Mouse (Mus musculus): ENCODE data around the gene Ubtd1. TPM values are rescaled to one million over a fixed set of nuclear protein-coding genes. Genes with fewer than 3 reads are reported as not detected.

The Ubtd1 gene
- polyA plus RNA-seq, 1 experiment from 2014 or later: 7.3 TPM

- ATAC-seq: peak; percentile 32; the same call in 1 of the 2 replicates
- H3K9ac ChIP-seq (replicated peaks): no peak overlapping the region
- 0 out of 2 replicates have a peak, but pooled peaks cover 3% of the 10 kb centered on the region for H3K4me1 ChIP-seq (replicated peaks)
- 81% methylated on average over 9 of the region's 9 CpGs for WGBS
- no peaks in the 10 kb centered on the region for H3K36me3 ChIP-seq
- H3K4me2 ChIP-seq (replicated peaks): no peak overlapping the region
- H3K9me3 ChIP-seq: no peaks in the 10 kb centered on the region
- H3K4me3 ChIP-seq (replicated peaks): no peak overlapping the region
- no peak overlapping the region for H3K27ac ChIP-seq
- H3K27me3 ChIP-seq: no peaks in the 10 kb centered on the region
Observed at GRCm38 (mm10) chr19:42034146-42034775, 52.7 kb downstream of the Ubtd1 start.

GRCm38 (mm10) chr19:42034881-42035455, 53.4 kb downstream of the Ubtd1 start:
- Histone ChIP-seq H3K4me3 (replicated peaks) (no peak overlapping the region), H3K27me3 (no peaks in the 10 kb centered on the region), H3K9ac (replicated peaks) (no peak overlapping the region), H3K4me1 (replicated peaks) (0 out of 2 replicates have a peak, but pooled peaks cover 3% of the 10 kb centered on the region), H3K36me3 (no peaks in the 10 kb centered on the region), H3K4me2 (replicated peaks) (no peak overlapping the region), H3K9me3 (no peaks in the 10 kb centered on the region), H3K27ac (no peak overlapping the region)
- WGBS: 60% methylated on average over 11 of the region's 11 CpGs
- ATAC-seq: no peak

- WGBS: 62% methylated on average over 18 of the region's 19 CpGs
- peak; percentile 84 for ATAC-seq
Observed at GRCm38 (mm10) chr19:42035456-42036248, 54.1 kb downstream of the Ubtd1 start, which contains the start of gene Ankrd2. Ankrd2 (plus strand) TSS chr19:42036000.

GRCm38 (mm10) chr19:42036357-42036756, 54.8 kb downstream of the Ubtd1 start:
- 76% methylated on average over 3 of the region's 3 CpGs for WGBS
- 0 out of 2 replicates have a peak, but pooled peaks cover 3% of the 10 kb centered on the region for H3K4me1 ChIP-seq (replicated peaks)
- no peak overlapping the region for H3K4me3 ChIP-seq (replicated peaks)

More at GRCm38 (mm10) chr19:42035456-42036248, 54.1 kb downstream of the Ubtd1 start, which contains the start of gene Ankrd2:
- no peaks in the 10 kb centered on the region for H3K9me3 ChIP-seq
- no peak within 1 kb of the TSS for H3K9ac ChIP-seq (replicated peaks)
- no peaks in the 10 kb centered on the region for H3K27me3 ChIP-seq
- no peak within 1 kb of the TSS for H3K4me3 ChIP-seq (replicated peaks)
- no peaks in the 10 kb centered on the region for H3K36me3 ChIP-seq
- H3K4me2 ChIP-seq (replicated peaks): no peak within 1 kb of the TSS
- H3K27ac ChIP-seq: no peak within 1 kb of the TSS
- H3K4me1 ChIP-seq (replicated peaks): 0 out of 2 replicates have a peak, but pooled peaks cover 3% of the 10 kb centered on the region

GRCm38 (mm10) chr19:42037167-42037702, 55.7 kb downstream of the Ubtd1 start:
- Histone ChIP-seq H3K27ac (no peak overlapping the region), H3K9ac (replicated peaks) (no peak overlapping the region), H3K4me1 (replicated peaks) (0 out of 2 replicates have a peak, but pooled peaks cover 3% of the 10 kb centered on the region), H3K4me2 (replicated peaks) (no peak overlapping the region), H3K4me3 (replicated peaks) (no peak overlapping the region), H3K9me3 (no peaks in the 10 kb centered on the region), H3K27me3 (no peaks in the 10 kb centered on the region), H3K36me3 (no peaks in the 10 kb centered on the region)
- 84% methylated on average over 11 of the region's 11 CpGs for WGBS
- no peak for ATAC-seq

More at GRCm38 (mm10) chr19:42036357-42036756, 54.8 kb downstream of the Ubtd1 start:
- no peak overlapping the region for H3K4me2 ChIP-seq (replicated peaks)
- ATAC-seq: no peak
- H3K27me3 ChIP-seq: no peaks in the 10 kb centered on the region
- no peaks in the 10 kb centered on the region for H3K36me3 ChIP-seq
- no peak overlapping the region for H3K9ac ChIP-seq (replicated peaks)
- no peaks in the 10 kb centered on the region for H3K9me3 ChIP-seq
- no peak overlapping the region for H3K27ac ChIP-seq

GRCm38 (mm10) chr19:42038310-42038709, 56.7 kb downstream of the Ubtd1 start:
- Histone ChIP-seq H3K4me2 (replicated peaks) (no peak overlapping the region), H3K9ac (replicated peaks) (no peak overlapping the region), H3K4me3 (replicated peaks) (no peak overlapping the region), H3K4me1 (replicated peaks) (0 out of 2 replicates have a peak, but pooled peaks cover 3% of the 10 kb centered on the region), H3K9me3 (no peaks in the 10 kb centered on the region), H3K27me3 (no peaks in the 10 kb centered on the region), H3K27ac (no peak overlapping the region), H3K36me3 (no peaks in the 10 kb centered on the region)
- WGBS: 88% methylated on average over 12 of the region's 12 CpGs
- no peak for ATAC-seq

GRCm38 (mm10) chr19:42043988-42044387, 62.4 kb downstream of the Ubtd1 start:
- Histone ChIP-seq H3K9ac (replicated peaks) (no peak overlapping the region), H3K4me2 (replicated peaks) (no peak overlapping the region), H3K36me3 (no peaks in the 10 kb centered on the region), H3K4me1 (replicated peaks) (no peaks in the 10 kb centered on the region), H3K4me3 (replicated peaks) (no peak overlapping the region), H3K27ac (no peak overlapping the region), H3K9me3 (no peaks in the 10 kb centered on the region), H3K27me3 (no peaks in the 10 kb centered on the region)
- 95% methylated on average over 6 of the region's 6 CpGs for WGBS
- ATAC-seq: no peak

GRCm38 (mm10) chr19:42045269-42046102, 63.9 kb downstream of the Ubtd1 start, which contains the start of gene Hoga1:
Hoga1 (plus strand) TSS chr19:42045610.
- Histone ChIP-seq H3K4me1 (replicated peaks) (no peaks in the 10 kb centered on the region), H3K9me3 (no peaks in the 10 kb centered on the region), H3K9ac (replicated peaks) (no peak within 1 kb of the TSS), H3K27me3 (no peaks in the 10 kb centered on the region), H3K36me3 (no peaks in the 10 kb centered on the region), H3K27ac (no peak within 1 kb of the TSS), H3K4me2 (replicated peaks) (peak within 1 kb of the TSS; percentile 44), H3K4me3 (replicated peaks) (peak within 1 kb of the TSS; percentile 24)
- peak; percentile 82 for ATAC-seq
- 25% methylated on average over 23 of the region's 23 CpGs for WGBS

- no peaks in the 10 kb centered on the region for H3K27me3 ChIP-seq
Observed at GRCm38 (mm10) chr19:42050251-42050650, 68.7 kb downstream of the Ubtd1 start.

GRCm38 (mm10) chr19:42051351-42051750, 69.8 kb downstream of the Ubtd1 start:
- no peaks in the 10 kb centered on the region for H3K4me1 ChIP-seq (replicated peaks)
- no peaks in the 10 kb centered on the region for H3K27me3 ChIP-seq
- no peaks in the 10 kb centered on the region for H3K9me3 ChIP-seq
- H3K4me2 ChIP-seq (replicated peaks): no peak overlapping the region
- no peak for ATAC-seq
- no peak overlapping the region for H3K27ac ChIP-seq
- 90% methylated on average over 3 of the region's 3 CpGs for WGBS
- H3K4me3 ChIP-seq (replicated peaks): no peak overlapping the region
- no peaks in the 10 kb centered on the region for H3K36me3 ChIP-seq
- H3K9ac ChIP-seq (replicated peaks): no peak overlapping the region

More at GRCm38 (mm10) chr19:42050251-42050650, 68.7 kb downstream of the Ubtd1 start:
- Histone ChIP-seq H3K36me3 (no peaks in the 10 kb centered on the region), H3K4me2 (replicated peaks) (no peak overlapping the region), H3K4me1 (replicated peaks) (no peaks in the 10 kb centered on the region), H3K27ac (no peak overlapping the region), H3K9ac (replicated peaks) (no peak overlapping the region), H3K4me3 (replicated peaks) (no peak overlapping the region), H3K9me3 (no peaks in the 10 kb centered on the region)
- no peak for ATAC-seq
- 87% methylated on average over 1 of the region's 1 CpGs for WGBS

GRCm38 (mm10) chr19:42051948-42052347, 70.4 kb downstream of the Ubtd1 start, which contains the start of gene 4933411K16Rik:
4933411K16Rik (plus strand) TSS chr19:42052248.
- H3K36me3 ChIP-seq: no peaks in the 10 kb centered on the region
- no peak within 1 kb of the TSS for H3K4me2 ChIP-seq (replicated peaks)
- no peak within 1 kb of the TSS for H3K27ac ChIP-seq
- no peaks in the 10 kb centered on the region for H3K4me1 ChIP-seq (replicated peaks)
- ATAC-seq: no peak
- H3K9ac ChIP-seq (replicated peaks): no peak within 1 kb of the TSS
- WGBS: 83% methylated on average over 4 of the region's 4 CpGs
- H3K27me3 ChIP-seq: no peaks in the 10 kb centered on the region
- H3K9me3 ChIP-seq: no peaks in the 10 kb centered on the region
- H3K4me3 ChIP-seq (replicated peaks): no peak within 1 kb of the TSS
